Mouse (Mus musculus) adrenal gland, postnatal 4 days (tissue): Measurements from ENCODE around the gene Krtap10-4. TPM values are rescaled to one million over a fixed set of nuclear protein-coding genes. Genes with fewer than 3 reads are reported as not detected.
"Not testable (repeated sequence)": the region's sequence is repeated elsewhere in the genome, so short reads cannot be mapped to it uniquely, and the experiment has no call there.

Experiments used
- DNase-seq, 2 experiments: peaks; one replicate each; pipeline ENCODE4 v3.0.0; 2021 to 2022; ENCODE audit warnings: low spot score in 2 of 2, mixed read lengths in 2 of 2
- long read RNA-seq, 2 experiments: library from polyadenylated mRNA; stranded (forward); transcript quantifications; one replicate each; pipeline ENCODE4 v2.0.0; 2021
- total RNA-seq, 2 experiments: library from RNA; stranded (reverse); gene quantifications; 2 replicates each; pipeline ENCODE4 v1.2.3; 2021

The Krtap10-4 gene
- not detected for total RNA-seq
- long read RNA-seq, experiment 1, result 0 reads
- long read RNA-seq, experiment 2, result 0 reads

DNA sequence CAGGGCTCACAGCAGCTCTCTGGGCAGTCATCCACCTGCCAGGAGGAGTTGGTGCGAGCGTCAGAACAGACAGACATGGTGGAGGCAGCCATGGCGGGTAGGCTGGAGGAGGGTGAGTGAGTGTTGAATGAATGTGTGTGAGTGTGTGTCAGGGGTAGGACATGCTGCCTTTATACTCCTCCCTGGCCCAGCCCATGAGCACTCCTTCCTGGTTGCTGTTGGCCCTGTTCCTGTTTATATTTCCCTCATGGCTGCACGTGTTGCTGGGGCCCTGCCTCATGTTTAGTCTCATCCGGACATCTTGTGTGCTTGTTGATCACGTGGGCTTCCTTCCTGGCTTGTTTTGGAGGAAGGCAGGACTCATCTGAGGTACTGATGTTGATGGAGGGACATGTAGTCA, at the start of gene Krtap10-4:
Gene Krtap10-4 (minus strand): TSS at position 145 of the 400 bp plus-strand sequence.
- DNase-seq, result no peak

DNA sequence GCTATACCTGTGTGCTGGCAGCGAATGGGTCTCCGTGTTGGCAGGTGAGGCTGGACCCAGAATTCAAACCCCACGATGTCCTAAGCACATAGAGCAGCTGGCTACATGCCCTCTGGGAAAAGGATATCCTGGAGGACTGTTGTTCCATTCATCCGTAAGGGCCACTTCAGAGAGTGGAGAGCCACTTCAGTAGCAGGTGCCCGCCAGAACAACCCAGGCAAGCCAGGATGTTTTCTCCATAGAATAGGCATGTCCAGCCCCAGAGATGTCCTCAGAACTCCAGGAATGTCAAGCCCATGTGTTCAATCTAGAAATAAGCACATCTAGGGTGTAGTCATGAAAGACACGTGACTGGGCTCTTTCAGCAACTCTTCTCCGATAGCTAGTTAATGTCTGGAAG, 42.8 kb upstream of the Krtap10-4 start:
- no peak for DNase-seq

DNA sequence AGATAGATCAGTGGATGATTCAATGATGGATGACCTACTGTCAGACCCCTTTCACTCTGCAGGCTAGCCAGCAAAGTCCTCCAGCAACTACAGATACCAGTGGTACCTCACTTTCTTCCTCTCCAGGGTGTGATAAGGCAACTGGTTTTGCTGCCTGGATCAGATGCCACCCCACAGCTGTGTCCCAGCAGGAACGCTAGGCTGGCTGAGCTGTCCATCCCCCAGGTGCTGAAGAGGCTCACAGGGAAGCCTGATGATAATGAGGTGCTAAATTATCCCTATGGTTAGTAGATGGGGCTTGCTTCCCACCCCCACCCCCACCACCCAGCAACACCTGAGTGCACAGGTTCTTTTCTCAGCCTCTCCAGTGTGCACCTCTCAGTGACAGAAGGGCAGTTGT, 40.7 kb upstream of the Krtap10-4 start:
- DNase-seq, result no peak

DNA sequence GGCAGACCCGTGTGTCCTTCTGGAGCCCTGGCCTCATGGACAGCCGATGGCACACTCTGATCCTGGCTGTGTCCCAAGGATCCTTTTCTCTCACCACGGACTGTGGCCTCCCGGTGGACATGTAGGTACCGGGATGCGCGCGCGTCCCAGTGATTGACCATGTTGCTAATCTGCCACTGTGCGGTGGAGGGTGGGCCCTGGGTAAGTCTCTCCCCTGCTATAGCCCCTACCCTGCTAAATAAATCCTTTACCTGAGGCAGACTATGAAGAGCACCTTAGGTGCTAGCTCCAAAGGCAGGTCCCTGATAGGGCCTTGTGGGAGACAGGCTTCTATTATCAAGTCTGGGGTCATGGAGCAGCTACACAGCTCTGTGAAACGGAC, 37.9 kb upstream of the Krtap10-4 start:
- no peak for DNase-seq

DNA sequence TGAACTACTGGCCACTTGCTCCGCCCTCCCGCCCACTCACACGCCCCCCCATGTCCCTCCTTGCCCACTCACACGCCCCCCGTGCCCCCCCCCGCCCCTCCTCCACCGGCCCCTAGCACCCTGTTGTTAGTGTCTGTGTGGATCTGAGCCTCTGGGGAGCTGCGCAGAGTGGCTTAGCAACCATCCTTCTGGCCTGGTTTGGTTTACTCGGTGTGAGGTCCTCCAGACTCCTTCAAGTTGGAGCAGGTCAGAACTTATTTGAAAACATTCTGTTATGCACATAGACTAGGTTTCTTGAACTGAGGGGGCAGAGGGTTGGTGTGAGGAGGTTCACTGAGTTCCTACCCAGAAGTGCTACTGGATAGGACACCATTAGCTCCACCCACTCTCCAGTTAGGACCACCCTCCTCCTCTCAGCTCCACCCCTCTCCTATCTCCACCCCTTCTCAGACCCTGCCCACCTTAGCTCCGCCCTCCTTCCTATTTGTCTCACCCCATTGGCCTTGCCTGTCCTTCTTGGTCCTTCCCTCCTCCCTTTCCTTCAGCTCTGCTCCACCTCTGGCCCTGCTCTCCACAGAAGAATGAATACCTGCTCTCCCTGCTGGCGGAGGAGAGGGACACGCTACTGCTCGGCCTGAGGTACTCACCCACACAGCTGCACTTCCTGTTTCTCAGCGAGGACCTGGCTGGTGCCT, 37.3 kb upstream of the Krtap10-4 start:
- no peak for DNase-seq

DNA sequence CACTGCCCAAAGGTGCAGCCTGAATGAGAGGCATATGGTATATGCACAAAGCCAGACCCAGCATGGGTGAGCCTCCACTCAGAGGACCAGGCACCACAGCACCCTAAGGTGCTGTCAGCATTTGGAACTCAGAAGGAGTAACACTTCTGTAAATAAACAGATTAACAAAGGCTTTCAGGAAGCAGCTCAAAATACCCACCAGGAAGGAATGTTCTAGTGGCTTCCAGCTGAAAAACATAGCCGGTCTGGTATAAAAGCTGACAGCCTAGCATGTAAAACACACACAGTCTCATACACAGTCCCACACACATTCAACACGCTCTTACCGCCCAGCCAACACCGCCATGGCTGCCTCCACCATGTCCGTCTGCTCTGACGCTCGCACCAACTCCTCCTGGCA, 34.8 kb upstream of the Krtap10-4 start, which contains the start of gene Gm3285:
Gene Gm3285 (plus strand): TSS at position 301 of the 400 bp plus-strand sequence.
- no peak for DNase-seq

DNA sequence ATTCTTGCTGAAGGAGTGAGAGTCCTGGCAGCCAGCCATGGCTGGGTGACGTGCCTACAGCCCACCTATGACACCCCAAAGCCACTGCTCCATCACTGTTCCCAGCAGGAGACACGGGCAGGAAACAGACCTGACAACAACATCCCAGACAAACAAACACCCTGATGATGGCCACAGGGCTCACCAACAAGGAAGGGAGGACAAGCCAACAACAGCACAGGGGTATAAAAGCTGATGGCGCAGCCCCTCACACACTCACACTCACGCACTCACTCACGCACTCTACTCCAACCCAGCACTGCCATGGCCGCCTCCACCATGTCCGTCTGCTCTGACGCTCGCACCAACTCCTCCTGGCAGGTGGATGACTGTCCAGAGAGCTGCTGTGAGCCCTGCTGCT, 25.7 kb upstream of the Krtap10-4 start, which contains the start of gene Gm10318:
Gene Gm10318 (plus strand): TSS at position 301 of the 400 bp plus-strand sequence.
- no peak for DNase-seq

DNA sequence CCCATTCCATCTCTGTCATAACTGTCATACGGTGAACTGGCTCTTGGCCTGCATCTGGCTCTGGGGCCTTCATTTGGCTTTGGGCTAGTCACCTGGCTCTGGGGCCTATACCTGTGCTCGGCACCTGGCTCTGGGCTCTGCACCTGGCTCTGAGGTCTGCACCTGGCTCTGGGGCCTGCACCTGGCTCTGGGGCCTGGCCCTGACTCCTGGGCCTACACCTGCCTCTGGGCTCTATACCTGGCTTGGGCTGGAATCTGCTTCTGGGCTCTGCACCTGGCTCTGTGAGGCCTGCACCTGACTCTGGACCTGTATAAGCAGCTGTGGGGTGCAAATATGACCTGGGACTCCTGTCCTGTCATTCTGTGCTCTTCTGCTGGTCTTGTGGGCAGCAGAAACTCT, 20.6 kb upstream of the Krtap10-4 start:
- no peak for DNase-seq

DNA sequence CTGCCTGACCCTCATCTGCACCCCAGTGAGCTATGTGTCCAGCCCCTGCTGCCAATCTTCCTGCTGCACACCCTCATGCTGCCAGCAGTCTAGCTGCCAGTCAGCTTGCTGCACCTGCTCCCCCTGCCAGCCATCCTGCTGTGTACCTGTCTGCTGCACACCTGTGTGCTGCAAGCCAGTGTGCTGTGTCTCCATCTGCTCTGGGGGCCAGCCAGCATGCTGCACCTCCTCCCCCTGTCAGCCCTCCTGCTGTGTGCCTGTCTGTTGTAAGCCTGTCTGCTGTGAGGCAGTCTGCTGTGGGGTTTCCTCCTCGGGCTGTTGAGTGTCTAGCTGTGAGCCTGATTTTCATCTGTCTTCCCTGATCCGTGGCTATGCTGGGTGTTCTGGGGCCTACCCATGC, 20.1 kb upstream of the Krtap10-4 start:
- no peak for DNase-seq

DNA sequence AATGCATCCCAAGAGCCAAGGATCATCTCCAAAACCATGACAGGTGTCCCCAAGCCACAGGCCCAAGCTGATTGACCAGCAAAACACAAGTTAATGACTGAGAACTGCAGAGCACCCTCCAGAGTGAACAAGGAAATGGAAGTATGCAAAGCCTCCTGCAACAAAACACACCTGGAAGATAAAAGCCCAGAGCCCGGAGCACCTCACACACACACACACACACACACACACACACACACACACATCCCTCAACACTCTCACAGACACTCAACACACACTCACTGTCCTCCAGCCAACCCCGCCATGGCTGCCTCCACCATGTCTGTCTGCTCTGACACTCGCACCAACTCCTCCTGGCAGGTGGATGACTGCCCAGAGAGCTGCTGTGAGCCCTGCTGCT, 19.6 kb upstream of the Krtap10-4 start, which contains the start of gene Gm36176:
Gene Gm36176 (plus strand): TSS at position 301 of the 400 bp plus-strand sequence.
- DNase-seq, result no peak

DNA sequence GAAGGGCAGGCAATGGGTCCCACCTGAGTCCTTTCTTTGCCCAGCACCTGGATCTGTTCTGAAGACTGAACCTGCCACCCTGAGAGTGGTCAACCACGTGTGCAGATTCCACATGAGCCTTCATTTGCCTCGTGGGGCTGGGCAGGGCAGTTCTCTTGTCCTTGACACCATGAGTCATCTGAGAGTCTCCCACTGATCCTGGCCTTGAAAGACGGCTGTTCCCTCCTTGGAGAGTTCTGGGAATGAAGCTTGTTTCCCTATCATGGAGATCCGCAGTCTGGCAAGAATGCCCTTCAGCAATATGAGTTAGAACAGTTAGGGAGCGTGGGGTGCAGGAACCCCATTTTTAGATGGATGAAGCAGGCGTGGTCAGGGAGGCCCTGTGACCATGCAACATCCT, 12.1 kb upstream of the Krtap10-4 start:
- no peak for DNase-seq

DNA sequence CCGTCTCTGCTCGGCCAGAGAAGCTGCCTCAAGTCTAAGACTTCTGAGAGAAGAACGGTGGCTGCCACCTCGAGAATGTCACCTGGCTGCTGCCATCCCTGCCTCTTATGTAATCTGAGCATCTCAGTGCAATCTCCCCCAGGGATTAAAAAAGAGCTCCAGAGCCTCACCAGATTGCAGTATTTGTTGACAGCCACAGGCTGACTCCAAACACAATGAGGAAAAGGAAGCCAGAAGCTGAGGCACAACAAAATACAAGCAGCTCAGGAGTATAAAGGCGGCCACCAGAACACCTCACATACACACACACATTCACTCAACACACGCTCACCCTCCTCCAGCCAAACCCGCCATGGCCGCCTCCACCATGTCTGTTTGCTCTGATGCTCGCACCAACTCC, 8.8 kb upstream of the Krtap10-4 start, which contains the start of gene Krtap10-10:
Gene Krtap10-10 (plus strand): TSS at position 301 of the 400 bp plus-strand sequence.
- no peak for DNase-seq

DNA sequence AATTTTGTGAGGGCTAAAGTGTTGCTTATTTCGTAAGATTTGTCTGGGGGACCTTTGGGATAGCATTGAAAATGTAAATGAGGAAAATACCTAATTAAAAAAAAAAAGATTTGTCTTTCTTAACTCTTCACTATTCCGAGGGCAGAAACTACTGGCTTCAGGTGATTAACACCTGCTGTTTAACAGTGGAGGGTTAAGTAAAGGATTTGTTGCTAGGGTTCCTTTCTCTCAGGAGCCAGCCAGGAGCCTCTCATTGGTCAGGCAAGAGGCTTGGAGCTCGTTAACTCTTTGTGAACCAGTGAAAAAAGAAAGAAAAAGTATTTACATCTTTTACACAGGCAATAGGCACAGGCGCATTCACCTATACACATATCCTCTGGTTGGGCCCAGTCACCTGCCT, 7.7 kb downstream of the Krtap10-4 start:
- DNase-seq, result no peak

DNA sequence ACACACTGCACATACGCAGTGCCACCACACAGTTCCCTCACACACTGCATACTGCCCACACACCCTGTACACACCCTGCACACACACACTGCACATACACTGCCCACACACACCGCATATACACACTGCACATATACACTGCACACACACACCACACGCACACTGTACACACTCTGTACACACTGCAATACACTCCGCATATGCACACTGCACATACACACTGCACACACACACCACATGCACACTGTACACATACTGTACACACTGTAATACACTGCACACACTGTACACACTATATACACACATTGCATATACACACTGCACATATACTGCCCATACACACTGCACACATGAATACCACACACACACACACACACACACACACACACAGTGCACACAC, 8.4 kb downstream of the Krtap10-4 start:
- DNase-seq, result no peak

DNA sequence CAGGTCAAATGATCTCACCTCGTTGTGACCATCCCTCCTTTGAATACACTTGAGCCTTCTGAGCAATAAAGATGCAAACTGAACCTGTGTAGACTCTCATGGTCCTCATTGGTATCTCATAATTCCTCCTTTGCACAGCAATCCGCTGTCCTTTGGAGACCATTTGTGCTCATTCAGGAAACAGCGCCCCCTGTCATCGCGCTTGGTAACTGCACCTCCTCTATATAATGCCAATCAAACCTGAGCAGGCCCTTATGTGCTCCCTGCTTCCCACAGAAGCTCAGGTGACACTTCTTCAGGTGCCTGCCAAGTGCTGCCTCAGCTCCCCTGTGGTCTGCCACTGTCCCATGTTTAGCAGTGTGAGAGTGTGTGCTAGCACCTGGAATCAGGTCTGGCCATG, 11.4 kb downstream of the Krtap10-4 start:
- no peak for DNase-seq

DNA sequence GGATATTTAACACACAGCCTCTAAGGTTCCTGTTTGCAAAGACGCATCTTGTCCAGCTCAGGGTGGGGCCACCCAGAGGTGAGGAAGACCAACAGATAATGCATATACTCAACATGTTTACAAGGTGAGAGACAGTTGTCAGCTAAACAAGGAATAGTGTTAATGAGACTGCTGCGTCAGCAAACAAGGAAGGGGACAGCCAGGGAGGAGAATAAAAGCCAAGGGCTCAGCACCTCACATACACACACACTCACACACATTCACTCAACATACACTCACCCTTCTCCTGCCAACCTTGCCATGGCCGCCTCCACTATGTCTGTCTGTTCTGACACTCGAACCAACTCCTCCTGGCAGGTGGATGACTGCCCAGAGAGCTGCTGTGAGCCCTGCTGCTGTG, 12.5 kb downstream of the Krtap10-4 start, which contains the start of gene Gm2696:
Gene Gm2696 (plus strand): TSS at position 301 of the 400 bp plus-strand sequence.
- DNase-seq, result no peak

DNA sequence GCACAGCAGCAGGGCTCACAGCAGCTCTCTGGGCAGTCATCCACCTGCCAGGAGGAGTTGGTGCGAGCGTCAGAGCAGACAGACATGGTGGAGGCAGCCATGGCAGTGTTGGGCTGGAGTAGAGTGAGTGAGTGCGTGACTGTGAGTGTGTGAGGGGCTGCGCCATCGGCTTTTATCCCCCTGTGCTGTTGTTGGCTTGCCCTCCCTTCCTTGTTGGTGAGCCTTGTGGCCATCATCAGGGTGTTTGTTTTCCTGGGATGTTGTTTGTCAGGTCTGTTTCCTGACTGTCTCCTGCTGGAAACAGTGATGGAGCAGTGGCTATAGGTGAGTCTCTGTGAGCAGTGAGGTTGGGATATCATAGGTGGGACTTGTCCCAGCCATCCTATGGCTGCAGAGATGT, 15.2 kb downstream of the Krtap10-4 start, which contains the start of gene Gm9507:
Gene Gm9507 (minus strand): TSS at position 101 of the 400 bp plus-strand sequence.
- no peak for DNase-seq

DNA sequence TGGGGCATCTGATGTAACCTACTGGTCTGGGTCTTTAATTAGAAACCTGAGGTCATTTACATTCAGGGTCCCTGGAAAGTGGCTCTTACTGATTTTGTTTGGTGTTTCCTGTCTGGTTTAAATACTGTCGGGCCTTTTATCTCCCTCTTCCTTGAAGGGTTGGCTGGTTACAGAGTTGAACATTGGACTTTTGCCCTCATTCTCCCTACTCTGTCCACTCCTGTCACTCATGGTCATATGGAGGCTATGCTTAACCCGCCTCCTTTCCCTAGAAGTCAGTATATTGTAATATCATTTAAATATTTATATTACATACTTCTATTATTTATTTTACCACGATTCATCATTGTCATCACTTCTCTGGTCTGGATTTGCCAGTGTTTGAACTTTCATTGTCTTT, 22.8 kb downstream of the Krtap10-4 start:
- no peak for DNase-seq

DNA sequence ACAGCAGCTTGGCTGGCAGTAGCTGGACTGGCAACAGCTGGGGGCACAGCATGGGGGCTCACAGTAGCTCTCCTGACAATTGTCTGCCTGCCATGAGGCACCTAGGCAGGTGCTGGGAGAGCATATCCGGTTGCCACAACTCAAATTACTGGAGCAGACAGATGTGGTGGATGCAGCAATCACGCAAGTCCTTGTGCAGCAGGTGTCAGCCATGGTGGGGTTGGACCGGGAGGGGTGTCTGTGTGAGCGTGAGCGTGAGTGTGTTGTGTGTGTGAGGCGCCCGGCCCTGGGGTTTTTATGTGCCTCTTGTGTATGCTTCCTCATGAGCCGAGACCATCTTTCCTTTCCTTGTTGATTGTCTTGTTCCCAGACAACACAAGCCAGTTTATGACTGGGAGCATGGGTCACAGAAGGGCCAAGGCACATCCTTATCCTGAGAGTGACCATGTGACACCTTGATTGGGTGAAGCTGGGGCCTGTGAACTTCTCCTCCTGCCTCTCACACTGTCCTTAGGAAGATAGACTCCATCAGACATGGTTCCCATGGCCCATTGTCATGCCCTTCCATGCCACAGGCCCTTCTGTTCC, 27.9 kb downstream of the Krtap10-4 start, which contains the start of gene Gm19668:
Gene Gm19668 (minus strand): TSS at position 213 of the 588 bp plus-strand sequence.
- DNase-seq, result no peak

DNA sequence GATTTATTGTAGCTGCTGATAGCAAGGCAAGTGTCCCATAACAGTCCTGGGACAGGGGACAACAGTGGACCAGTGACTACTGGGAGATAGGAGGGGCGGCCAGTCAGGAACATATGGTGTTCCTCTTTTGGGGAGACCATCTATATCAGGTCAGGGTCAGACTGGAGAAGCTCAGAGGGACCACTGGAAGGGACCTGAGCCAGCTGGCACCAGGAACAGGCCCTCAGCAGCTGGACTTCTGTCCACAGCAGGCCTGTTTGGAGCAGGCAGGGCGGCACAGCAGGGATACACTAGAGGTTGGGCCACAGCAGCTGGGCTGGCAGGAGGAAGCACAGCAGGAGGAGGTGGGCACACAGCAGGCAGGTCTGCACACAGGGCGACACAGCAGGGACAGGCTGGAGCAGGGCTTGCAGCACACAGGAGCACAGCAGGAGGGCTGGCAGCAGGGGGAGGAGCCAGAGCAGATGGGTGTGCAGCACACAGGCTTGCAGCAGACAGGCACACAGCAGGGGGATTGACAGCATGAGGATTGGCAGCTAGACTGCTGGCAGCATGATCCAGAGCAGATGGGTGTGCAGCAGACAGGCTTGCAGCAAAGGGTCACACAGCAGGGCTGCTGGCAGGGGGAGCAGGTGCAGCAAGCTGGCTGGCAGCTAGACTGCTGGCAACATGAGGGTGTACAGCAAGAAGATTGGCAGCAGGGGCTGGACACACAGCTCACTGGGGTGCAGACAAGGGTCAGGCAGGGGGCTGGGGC, 28.6 kb downstream of the Krtap10-4 start:
- not testable (repeated sequence) for DNase-seq

DNA sequence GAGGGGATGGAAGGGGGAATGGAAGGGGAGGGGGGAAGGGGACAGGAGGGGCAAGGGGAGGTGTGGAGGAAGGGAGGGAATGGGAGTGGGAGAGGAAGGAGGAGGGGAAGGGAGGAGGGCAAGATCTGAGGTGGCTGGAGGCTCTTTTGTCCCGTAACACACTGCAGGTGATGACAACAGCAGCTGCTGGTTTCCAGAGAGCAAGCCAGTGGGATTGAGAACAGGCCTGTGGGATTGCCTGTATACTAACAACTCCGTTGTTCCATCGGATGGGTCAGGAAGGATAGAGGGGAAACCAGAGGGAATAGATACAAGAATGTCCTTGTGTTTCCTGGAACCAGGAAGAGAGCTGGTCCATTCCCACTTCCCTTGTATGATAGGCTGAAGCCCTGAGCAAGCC, 29.2 kb downstream of the Krtap10-4 start:
- DNase-seq, result no peak

DNA sequence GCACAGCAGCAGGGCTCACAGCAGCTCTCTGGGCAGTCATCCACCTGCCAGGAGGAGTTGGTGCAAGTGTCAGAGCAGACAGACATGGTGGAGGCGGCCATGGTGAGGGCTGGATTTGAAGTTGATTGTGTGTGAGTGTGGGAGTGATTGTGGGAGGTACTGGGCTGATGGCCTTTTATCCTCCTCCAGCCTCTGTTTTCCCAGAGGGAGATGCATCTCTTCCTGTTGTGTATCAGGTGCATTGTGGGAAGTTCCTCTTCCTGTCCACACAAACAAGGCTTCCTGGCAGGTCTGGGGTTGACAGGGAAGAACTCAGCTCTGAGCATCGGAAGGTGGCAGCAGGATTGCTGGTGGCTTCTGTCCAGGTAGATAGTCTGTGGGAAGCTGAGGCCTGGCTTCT, 31.9 kb downstream of the Krtap10-4 start, which contains the start of gene Gm9639:
Gene Gm9639 (minus strand): TSS at position 101 of the 400 bp plus-strand sequence.
- no peak for DNase-seq
